Mouse (Mus musculus) E14TG2a.4 (cell line): ENCODE data around the gene Ptprc.

ENCODE experiments used
- CTCF ChIP-seq: conservative IDR thresholded peaks from 2 replicates; pipeline ENCODE4 v1.5.1; 2014; ENCODE audit warnings: low read length
- POU5F1 ChIP-seq: IDR thresholded peaks from 2 replicates; pipeline ENCODE4 v1.6.1; 2014; ENCODE audit warnings: low read length, borderline replicate concordance

GRCm38 (mm10) chr1:138173669-138174068, 1.8 kb downstream of the Ptprc start:
- TF ChIP-seq CTCF (no peak), POU5F1 (no peak)
